Mouse (Mus musculus): Measurements from ENCODE around the gene Tlr4. TPM values are rescaled to one million over a fixed set of nuclear protein-coding genes. Genes with fewer than 3 reads are reported as not detected.

Tlr4 gene
- total RNA-seq (2022): 1 to 10 TPM; 3.5 to 5.3 (median 4.7) TPM

GRCm38 (mm10) chr4:66827463-66828162 lies at the start of gene Tlr4:
Gene Tlr4 (plus strand): TSS chr4:66827584.
- peak in 1 of 2 experiments; percentile 11 for DNase-seq (ENCODE audit: low spot score in 2 of 2)

GRCm38 (mm10) chr4:66794283-66794682 lies 33.1 kb upstream of the Tlr4 start:
- DNase-seq (ENCODE audit: low spot score in 2 of 2): no peak

GRCm38 (mm10) chr4:66796683-66797082 lies 30.7 kb upstream of the Tlr4 start:
- DNase-seq (ENCODE audit: low spot score in 2 of 2): no peak

- no peak for DNase-seq (ENCODE audit: low spot score in 2 of 2)
Measured at GRCm38 (mm10) chr4:66804552-66805301, 22.7 kb upstream of the Tlr4 start.

- DNase-seq (ENCODE audit: low spot score in 2 of 2): no peak
Measured at GRCm38 (mm10) chr4:66805747-66806146, 21.6 kb upstream of the Tlr4 start.

- no peak for DNase-seq (ENCODE audit: low spot score in 2 of 2)
Measured at GRCm38 (mm10) chr4:66816364-66817026, 10.9 kb upstream of the Tlr4 start.

- no peak for DNase-seq (ENCODE audit: low spot score in 2 of 2)
Measured at GRCm38 (mm10) chr4:66821171-66821570, 6.2 kb upstream of the Tlr4 start.

- DNase-seq (ENCODE audit: low spot score in 2 of 2): no peak
Measured at GRCm38 (mm10) chr4:66821764-66822163, 5.6 kb upstream of the Tlr4 start.

- no peak for DNase-seq (ENCODE audit: low spot score in 2 of 2)
Measured at GRCm38 (mm10) chr4:66828163-66828668, 832 bp downstream of the Tlr4 start.

- DNase-seq (ENCODE audit: low spot score in 2 of 2): no peak
Measured at GRCm38 (mm10) chr4:66828686-66829085, 1.3 kb downstream of the Tlr4 start.

GRCm38 (mm10) chr4:66838071-66838470 lies 10.7 kb downstream of the Tlr4 start:
- DNase-seq (ENCODE audit: low spot score in 2 of 2): no peak

- no peak for DNase-seq (ENCODE audit: low spot score in 2 of 2)
Measured at GRCm38 (mm10) chr4:66843255-66843654, 15.9 kb downstream of the Tlr4 start.

- no peak for DNase-seq (ENCODE audit: low spot score in 2 of 2)
Measured at GRCm38 (mm10) chr4:66852011-66852410, 24.6 kb downstream of the Tlr4 start.

- DNase-seq (ENCODE audit: low spot score in 2 of 2): no peak
Measured at GRCm38 (mm10) chr4:66856992-66857391, 29.6 kb downstream of the Tlr4 start.

- peak; percentile 5 to 9 for DNase-seq (ENCODE audit: low spot score in 2 of 2)
Measured at GRCm38 (mm10) chr4:66869919-66870318, 42.5 kb downstream of the Tlr4 start.

- no peak for DNase-seq (ENCODE audit: low spot score in 2 of 2)
Measured at GRCm38 (mm10) chr4:66872026-66872425, 44.6 kb downstream of the Tlr4 start.

GRCm38 (mm10) chr4:66873342-66873741 lies 46.0 kb downstream of the Tlr4 start:
- no peak for DNase-seq (ENCODE audit: low spot score in 2 of 2)

GRCm38 (mm10) chr4:66875751-66876150 lies 48.4 kb downstream of the Tlr4 start:
- DNase-seq (ENCODE audit: low spot score in 2 of 2): no peak

- no peak for DNase-seq (ENCODE audit: low spot score in 2 of 2)
Measured at GRCm38 (mm10) chr4:66877609-66878008, 50.2 kb downstream of the Tlr4 start.

- no peak for DNase-seq (ENCODE audit: low spot score in 2 of 2)
Measured at GRCm38 (mm10) chr4:66881496-66881895, 54.1 kb downstream of the Tlr4 start.

- DNase-seq (ENCODE audit: low spot score in 2 of 2): no peak
Measured at GRCm38 (mm10) chr4:66883264-66883663, 55.9 kb downstream of the Tlr4 start.

GRCm38 (mm10) chr4:66894547-66894946 lies 67.2 kb downstream of the Tlr4 start:
- peak in 1 of 2 experiments; percentile 9 for DNase-seq (ENCODE audit: low spot score in 2 of 2)

All from left cerebral cortex, adult 8-10 months (tissue).